Mouse (Mus musculus) urinary bladder, postnatal 14 days (tissue): ENCODE measurements at regions not wholly inside any gene's neighbourhood (a gene's known extent, or its start where the extent isn't known, plus 50 kb on each side); places are given as distances from the start of the nearest gene placed in this dataset.

Source experiments
- DNase-seq: peaks from one replicate; pipeline ENCODE4 v3.0.0; 2021; ENCODE audit warnings: low spot score

- DNase-seq = no peak
Measured at GRCm38 (mm10) chr13:38878718-38879669, 81.7 kb downstream of the Slc35b3 start.

- no peak for DNase-seq
Measured at GRCm38 (mm10) chr13:38875923-38876322, 84.8 kb downstream of the Slc35b3 start.

- DNase-seq = no peak
Measured at GRCm38 (mm10) chr13:38864002-38864401, 96.7 kb downstream of the Slc35b3 start.

- no peak for DNase-seq
Measured at GRCm38 (mm10) chr13:38855742-38856141, 104.9 kb downstream of the Slc35b3 start.

- no peak for DNase-seq
Measured at GRCm38 (mm10) chr13:38854986-38855385, 105.7 kb downstream of the Slc35b3 start.

GRCm38 (mm10) chr13:38852868-38853267 is 107.8 kb downstream of the Slc35b3 start:
- DNase-seq = no peak

GRCm38 (mm10) chr13:38851820-38852219 is 108.9 kb downstream of the Slc35b3 start:
- no peak for DNase-seq

GRCm38 (mm10) chr13:38838231-38838630 is 122.4 kb downstream of the Slc35b3 start:
- no peak for DNase-seq

GRCm38 (mm10) chr13:38825649-38826048 is 135.0 kb downstream of the Slc35b3 start:
- no peak for DNase-seq

- DNase-seq = no peak
Measured at GRCm38 (mm10) chr13:38819526-38819925, 141.1 kb downstream of the Slc35b3 start.

GRCm38 (mm10) chr13:38818781-38819180 is 141.9 kb downstream of the Slc35b3 start:
- no peak for DNase-seq

GRCm38 (mm10) chr13:38816296-38816695 is 144.4 kb downstream of the Slc35b3 start:
- DNase-seq = no peak

- no peak for DNase-seq
Measured at GRCm38 (mm10) chr13:38815002-38815707, 145.5 kb downstream of the Slc35b3 start.

- no peak for DNase-seq
Measured at GRCm38 (mm10) chr13:38798514-38798913, 139.7 kb upstream of the Eef1e1 start.

- DNase-seq = no peak
Measured at GRCm38 (mm10) chr13:38793456-38793855, 134.6 kb upstream of the Eef1e1 start.

- no peak for DNase-seq
Measured at GRCm38 (mm10) chr13:38780630-38781010, 121.8 kb upstream of the Eef1e1 start.

GRCm38 (mm10) chr13:38779984-38780629 is 121.2 kb upstream of the Eef1e1 start:
- DNase-seq = no peak

- no peak for DNase-seq
Measured at GRCm38 (mm10) chr13:38776546-38776945, 117.7 kb upstream of the Eef1e1 start.

GRCm38 (mm10) chr13:38772996-38773395 is 114.1 kb upstream of the Eef1e1 start:
- DNase-seq = no peak

GRCm38 (mm10) chr13:38766133-38766532 is 107.3 kb upstream of the Eef1e1 start:
- DNase-seq = peak; percentile 19

- no peak for DNase-seq
Measured at GRCm38 (mm10) chr13:38760261-38760660, 101.4 kb upstream of the Eef1e1 start.

GRCm38 (mm10) chr13:38756629-38757227 is 97.9 kb upstream of the Eef1e1 start:
- no peak for DNase-seq
